Mouse (Mus musculus): ENCODE measurements around the gene Prpf31. TPM values are rescaled to one million over a fixed set of nuclear protein-coding genes. Genes with fewer than 3 reads are reported as not detected.
A peak's percentile ranks its signal among the peaks of the same experiment; 100 is the strongest.

Gene Prpf31
- polyA plus RNA-seq, 1 experiment from 2014 or later, result 115 TPM

DNA sequence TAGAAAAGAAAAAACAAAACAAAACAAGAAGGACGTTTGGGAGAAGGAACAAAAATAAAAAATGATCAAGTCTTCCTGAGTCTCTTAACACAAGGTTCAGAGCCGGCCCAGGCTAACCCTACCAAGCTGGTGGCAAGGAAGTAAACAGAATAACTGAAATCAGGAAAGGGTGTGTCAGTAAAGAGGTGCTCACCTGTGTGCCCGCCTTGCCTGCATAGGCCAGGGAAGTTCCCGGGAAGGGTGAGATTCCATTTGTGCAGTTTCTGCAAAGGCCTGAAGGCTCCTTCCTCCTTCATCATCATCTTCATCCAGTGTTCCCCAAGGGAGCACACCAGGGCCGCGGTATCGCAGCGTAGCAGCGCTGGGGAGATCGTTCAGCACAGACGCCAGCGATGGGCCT, 46.6 kb downstream of the Prpf31 start:
- ATAC-seq (ENCODE audit: low FRiP score, low TSS enrichment), result no peak
- 87% methylated on average over 12 of the region's 12 CpGs for WGBS
- H3K4me2 ChIP-seq (replicated peaks; ENCODE audit: low read depth, low read length), result no peak overlapping the region
- H3K36me3 ChIP-seq (ENCODE audit: insufficient read depth, low read length), result 0 out of 2 replicates have a peak, but pooled peaks cover 4% of the 10 kb centered on the region
- no peaks in the 10 kb centered on the region for H3K4me1 ChIP-seq (ENCODE audit: insufficient read depth, low read length)
- H3K27ac ChIP-seq (ENCODE audit: low read length), result no peak overlapping the region
- H3K4me3 ChIP-seq (ENCODE audit: low read length), result no peak overlapping the region
- no peaks in the 10 kb centered on the region for H3K9me3 ChIP-seq (ENCODE audit: low read length)
- no peaks in the 10 kb centered on the region for H3K27me3 ChIP-seq (ENCODE audit: insufficient read depth, low read length)
- H3K9ac ChIP-seq (replicated peaks; ENCODE audit: low read length), result peak overlapping the region; percentile 37; the same call in 1 of the 2 replicates

GRCm38 (mm10) chr7:3677342-3677741, 47.6 kb downstream of the Prpf31 start, which contains the start of gene Tmc4:
Tmc4 (minus strand) TSS chr7:3677553.
- no peaks in the 10 kb centered on the region for H3K9me3 ChIP-seq (ENCODE audit: low read length)
- WGBS, result 39% methylated on average over 9 of the region's 9 CpGs
- H3K36me3 ChIP-seq (ENCODE audit: insufficient read depth, low read length), result 0 out of 2 replicates have a peak, but pooled peaks cover 8% of the 10 kb centered on the region
- no peaks in the 10 kb centered on the region for H3K27me3 ChIP-seq (ENCODE audit: insufficient read depth, low read length)
- ATAC-seq (ENCODE audit: low FRiP score, low TSS enrichment), result 0 out of 2 replicates have a peak, but pooled peaks have one; percentile 32
- peak within 1 kb of the TSS; percentile 35 for H3K4me3 ChIP-seq (ENCODE audit: low read length)
- H3K4me2 ChIP-seq (replicated peaks; ENCODE audit: low read depth, low read length), result peak within 1 kb of the TSS; percentile 34
- no peaks in the 10 kb centered on the region for H3K4me1 ChIP-seq (ENCODE audit: insufficient read depth, low read length)
- H3K27ac ChIP-seq (ENCODE audit: low read length), result 0 out of 2 replicates have a peak within 1 kb of the TSS, but pooled peaks have one; percentile 38
- peak within 1 kb of the TSS; percentile 37 for H3K9ac ChIP-seq (replicated peaks; ENCODE audit: low read length)

DNA sequence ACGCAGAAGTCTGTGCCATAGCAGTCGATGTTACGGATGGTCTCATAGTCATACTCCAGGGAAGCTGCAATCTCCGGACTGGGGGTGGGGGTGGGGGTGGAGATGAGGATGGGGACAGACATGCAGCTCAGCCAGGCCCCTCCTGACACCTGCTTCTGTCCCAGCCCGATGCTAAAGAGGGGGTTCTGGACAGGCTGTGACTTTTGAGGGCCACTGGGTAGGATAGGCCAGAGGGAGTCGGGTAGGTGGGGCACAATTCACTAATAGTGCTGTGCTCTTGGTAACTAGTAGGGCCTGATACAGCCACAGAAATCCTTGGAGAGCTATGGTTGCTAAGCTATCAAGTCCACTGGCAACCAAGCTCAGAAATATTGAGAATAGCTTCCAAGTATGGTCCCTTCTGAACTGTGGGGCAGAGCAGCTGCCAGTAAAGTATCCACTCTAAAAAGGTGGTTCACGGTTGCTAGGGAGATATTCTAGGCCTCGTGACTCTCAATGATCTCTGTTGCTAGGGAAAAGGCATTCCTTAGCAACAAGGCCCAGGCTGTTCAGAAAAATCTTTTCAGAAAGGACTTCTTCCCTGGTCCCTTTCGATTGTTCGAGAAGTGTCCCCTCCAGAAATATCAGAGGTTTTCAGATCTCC, 54.2 kb downstream of the Prpf31 start:
- ATAC-seq (ENCODE audit: low FRiP score, low TSS enrichment), result no peak

DNA sequence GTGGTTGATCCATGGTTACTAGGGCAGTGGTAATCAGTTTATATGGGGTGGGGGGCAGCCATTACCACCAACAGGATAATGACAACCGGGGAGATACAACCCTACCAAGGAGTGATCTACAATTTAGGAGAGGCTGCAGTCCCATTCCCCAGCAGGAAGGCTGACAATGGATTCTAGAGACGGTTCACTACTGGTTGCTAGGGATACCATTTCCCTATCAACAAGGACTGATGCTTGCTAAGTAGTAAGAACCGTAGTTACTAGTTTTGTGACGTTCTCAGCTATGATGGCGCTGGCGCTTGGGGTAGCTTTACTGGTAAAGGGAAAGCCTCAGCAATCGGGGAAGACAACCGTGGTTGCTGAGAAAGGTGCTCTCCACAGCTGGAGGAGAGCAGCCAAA, 54.9 kb downstream of the Prpf31 start:
- H3K36me3 ChIP-seq (ENCODE audit: insufficient read depth, low read length), result peaks cover 28% of the 10 kb centered on the region

More for the DNA sequence above, 54.2 kb downstream of the Prpf31 start:
- H3K4me1 ChIP-seq (ENCODE audit: insufficient read depth, low read length), result no peaks in the 10 kb centered on the region
- H3K36me3 ChIP-seq (ENCODE audit: insufficient read depth, low read length), result peaks cover 32% of the 10 kb centered on the region
- no peak overlapping the region for H3K27ac ChIP-seq (ENCODE audit: low read length)
- H3K4me3 ChIP-seq (ENCODE audit: low read length), result no peak overlapping the region
- no peaks in the 10 kb centered on the region for H3K9me3 ChIP-seq (ENCODE audit: low read length)
- no peaks in the 10 kb centered on the region for H3K27me3 ChIP-seq (ENCODE audit: insufficient read depth, low read length)
- H3K9ac ChIP-seq (replicated peaks; ENCODE audit: low read length), result no peak overlapping the region
- H3K4me2 ChIP-seq (replicated peaks; ENCODE audit: low read depth, low read length), result no peak overlapping the region
- 90% methylated on average over 10 of the region's 10 CpGs for WGBS

DNA sequence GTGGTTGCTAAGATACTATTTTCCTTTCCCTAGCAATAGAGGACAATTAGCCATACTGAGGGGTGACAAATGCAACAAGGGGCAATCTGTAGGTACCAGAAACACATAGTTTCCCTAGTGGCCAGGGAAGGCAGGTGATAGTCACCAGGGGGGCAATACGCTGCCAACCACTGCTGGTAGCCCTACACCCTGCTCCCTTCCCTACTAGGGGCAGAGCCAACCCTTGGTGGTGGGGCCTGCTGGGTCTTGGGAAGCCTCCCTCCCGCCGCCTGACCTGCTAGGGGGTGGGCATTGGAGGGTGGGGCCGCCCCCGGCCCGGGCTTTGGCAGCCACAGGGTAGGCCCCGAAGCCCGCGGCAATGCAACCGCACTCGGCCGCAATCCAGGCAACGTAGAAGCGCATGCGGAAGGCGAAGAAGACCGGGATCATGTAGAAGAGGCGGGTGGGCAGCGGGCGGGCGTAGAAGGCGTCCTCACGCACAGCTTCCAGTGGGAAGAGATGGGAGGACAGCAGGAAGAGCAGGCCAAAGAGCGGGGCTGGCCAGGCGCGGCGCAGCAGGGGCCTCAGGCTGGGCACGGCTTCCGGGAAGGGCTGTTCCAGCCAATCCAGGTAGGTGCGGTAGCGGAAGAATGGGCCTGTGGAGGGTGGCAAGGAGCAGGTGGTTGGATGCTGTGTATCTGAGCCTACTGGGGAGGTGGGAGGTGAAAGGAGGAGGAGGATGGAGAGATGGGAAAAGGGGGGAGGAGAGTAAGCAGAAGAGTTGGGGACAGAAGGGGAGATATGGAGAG, 55.8 kb downstream of the Prpf31 start:
- H3K36me3 ChIP-seq (ENCODE audit: insufficient read depth, low read length), result peaks cover 28% of the 10 kb centered on the region
- H3K27ac ChIP-seq (ENCODE audit: low read length), result no peak overlapping the region
- H3K4me2 ChIP-seq (replicated peaks; ENCODE audit: low read depth, low read length), result no peak overlapping the region
- H3K9me3 ChIP-seq (ENCODE audit: low read length), result no peaks in the 10 kb centered on the region
- no peaks in the 10 kb centered on the region for H3K27me3 ChIP-seq (ENCODE audit: insufficient read depth, low read length)
- WGBS, result 87% methylated on average over 31 of the region's 31 CpGs
- no peaks in the 10 kb centered on the region for H3K4me1 ChIP-seq (ENCODE audit: insufficient read depth, low read length)
- H3K4me3 ChIP-seq (ENCODE audit: low read length), result no peak overlapping the region
- H3K9ac ChIP-seq (replicated peaks; ENCODE audit: low read length), result no peak overlapping the region
- no peak; the same call in 1 of the 2 replicates for ATAC-seq (ENCODE audit: low FRiP score, low TSS enrichment)

More for the DNA sequence above, 54.9 kb downstream of the Prpf31 start:
- H3K4me2 ChIP-seq (replicated peaks; ENCODE audit: low read depth, low read length), result no peak overlapping the region
- no peaks in the 10 kb centered on the region for H3K9me3 ChIP-seq (ENCODE audit: low read length)
- WGBS, result 90% methylated on average over 8 of the region's 8 CpGs
- H3K27ac ChIP-seq (ENCODE audit: low read length), result no peak overlapping the region
- ATAC-seq (ENCODE audit: low FRiP score, low TSS enrichment), result no peak
- H3K4me1 ChIP-seq (ENCODE audit: insufficient read depth, low read length), result no peaks in the 10 kb centered on the region
- no peaks in the 10 kb centered on the region for H3K27me3 ChIP-seq (ENCODE audit: insufficient read depth, low read length)
- no peak overlapping the region for H3K4me3 ChIP-seq (ENCODE audit: low read length)
- H3K9ac ChIP-seq (replicated peaks; ENCODE audit: low read length), result no peak overlapping the region

GRCm38 (mm10) chr7:3691919-3692318, 62.1 kb downstream of the Prpf31 start:
- H3K36me3 ChIP-seq (ENCODE audit: insufficient read depth, low read length), result peaks cover 19% of the 10 kb centered on the region
- H3K4me1 ChIP-seq (ENCODE audit: insufficient read depth, low read length), result peaks cover 23% of the 10 kb centered on the region
- H3K4me3 ChIP-seq (ENCODE audit: low read length), result peak overlapping the region; percentile 71
- peak overlapping the region; percentile 89 for H3K9ac ChIP-seq (replicated peaks; ENCODE audit: low read length)
- H3K27me3 ChIP-seq (ENCODE audit: insufficient read depth, low read length), result no peaks in the 10 kb centered on the region
- no peaks in the 10 kb centered on the region for H3K9me3 ChIP-seq (ENCODE audit: low read length)
- peak overlapping the region; percentile 81 for H3K4me2 ChIP-seq (replicated peaks; ENCODE audit: low read depth, low read length)
- no peak for ATAC-seq (ENCODE audit: low FRiP score, low TSS enrichment)
- 30% methylated on average over 3 of the region's 3 CpGs for WGBS
- peak overlapping the region; percentile 99; the same call in 1 of the 2 replicates for H3K27ac ChIP-seq (ENCODE audit: low read length)

Small RNAs within 50 kb of the gene (microRNA-seq; reads per million reads assigned to microRNA genes)
- not detected for gene Gm25100
- 2.4 reads per million, percentile 10 among the genes with 10 or more reads in this experiment for gene Mir3572

Other genes with a start within 250 kb of the Prpf31 start
- gene Cacng8, start 239.3 kb upstream of the Prpf31 start, polyA plus RNA-seq (2015; fragmentation: Nextera tagmentation; extraction: Ambion mirVana), result 1.0 TPM in 2 replicates
- 0.19 and 0.22 TPM in 2 replicates for gene Cacng6, start 205.8 kb upstream of the Prpf31 start, polyA plus RNA-seq (2015; fragmentation: Nextera tagmentation; extraction: Ambion mirVana)
- gene Tarm1, start 127.4 kb upstream of the Prpf31 start, polyA plus RNA-seq (2015; fragmentation: Nextera tagmentation; extraction: Ambion mirVana), result 0.12 TPM in 1 of 2 replicates, not detected in the other
- 0.25 and 0.36 TPM in 2 replicates for gene Oscar, start 13.8 kb upstream of the Prpf31 start, polyA plus RNA-seq (2015; fragmentation: Nextera tagmentation; extraction: Ambion mirVana)
- gene Ndufa3, start 12.6 kb upstream of the Prpf31 start, polyA plus RNA-seq (2015; fragmentation: Nextera tagmentation; extraction: Ambion mirVana), result 504 and 516 TPM in 2 replicates
- 21.4 and 27.7 TPM in 2 replicates for gene Tfpt, start 56 bp upstream of the Prpf31 start, polyA plus RNA-seq (2015; fragmentation: Nextera tagmentation; extraction: Ambion mirVana)
- gene Cnot3, start 15.3 kb downstream of the Prpf31 start, polyA plus RNA-seq (2015; fragmentation: Nextera tagmentation; extraction: Ambion mirVana), result 65.3 and 71.6 TPM in 2 replicates
- gene Leng1, start 35.9 kb downstream of the Prpf31 start, polyA plus RNA-seq (2015; fragmentation: Nextera tagmentation; extraction: Ambion mirVana), result 16.7 and 17.4 TPM in 2 replicates
- 25.3 and 29.1 TPM in 2 replicates for gene Tmc4, start 47.6 kb downstream of the Prpf31 start, polyA plus RNA-seq (2015; fragmentation: Nextera tagmentation; extraction: Ambion mirVana)
- gene Tsen34, start 62.9 kb downstream of the Prpf31 start, polyA plus RNA-seq (2015; fragmentation: Nextera tagmentation; extraction: Ambion mirVana), result 286 and 341 TPM in 2 replicates
- gene Mboat7, start 63.5 kb downstream of the Prpf31 start, polyA plus RNA-seq (2015; fragmentation: Nextera tagmentation; extraction: Ambion mirVana), result 70.5 and 73.9 TPM in 2 replicates
- gene Rps9, start 74.0 kb downstream of the Prpf31 start, polyA plus RNA-seq (2015; fragmentation: Nextera tagmentation; extraction: Ambion mirVana), result 1,357 and 1,383 TPM in 2 replicates
- 0.85 and 0.98 TPM in 2 replicates for gene Pirb, start 90.4 kb downstream of the Prpf31 start, polyA plus RNA-seq (2015; fragmentation: Nextera tagmentation; extraction: Ambion mirVana)
- gene Gm15448, start 195.7 kb downstream of the Prpf31 start, polyA plus RNA-seq (2015; fragmentation: Nextera tagmentation; extraction: Ambion mirVana), result 0.11 TPM in 1 of 2 replicates, not detected in the other
- 0.13 and 0.21 TPM in 2 replicates for gene Pira2, start 215.1 kb downstream of the Prpf31 start, polyA plus RNA-seq (2015; fragmentation: Nextera tagmentation; extraction: Ambion mirVana)

Data from kidney, embryonic 16.5 days (tissue).